Mouse (Mus musculus): ENCODE results near the gene Stk19. TPM values are rescaled to one million over a fixed set of nuclear protein-coding genes. Genes with fewer than 3 reads are reported as not detected.

Gene Stk19
- polyA plus RNA-seq, 1 experiment from 2014 or later, result 25.7 TPM

- Histone ChIP-seq H3K27me3 (replicated peaks) (no peaks in the 10 kb centered on the region), H3K4me3 (replicated peaks) (no peak overlapping the region), H3K9ac (no peak overlapping the region), H3K4me1 (no peaks in the 10 kb centered on the region), H3K9me3 (no peaks in the 10 kb centered on the region; the same call in 1 of the 2 replicates), H3K4me2 (no peak overlapping the region), H3K36me3 (no peaks in the 10 kb centered on the region), H3K27ac (no peak overlapping the region)
- ATAC-seq (ENCODE audit: insufficient read depth, low FRiP score, low read depth), result no peak
- WGBS, result 66% methylated on average over 9 of the region's 9 CpGs
Observed at GRCm38 (mm10) chr17:34777680-34778325, 58.9 kb downstream of the Stk19 start.

Small RNA genes lying within 50 kb of the gene (microRNA-seq; reads per million reads assigned to microRNA genes)
- not detected for gene Mir6970
- 1.2 reads per million for gene Mir6971
- not detected for gene Mir6972

Other genes starting within 250 kb of the Stk19 start
- 10.2 and 11.9 TPM in 2 replicates for gene Gpsm3, start 247.1 kb downstream of the Stk19 start, polyA plus RNA-seq (2015; fragmentation: Nextera tagmentation; extraction: Ambion mirVana)
- gene Pbx2, start 245.7 kb downstream of the Stk19 start, polyA plus RNA-seq (2015; fragmentation: Nextera tagmentation; extraction: Ambion mirVana), result 8.5 and 9.2 TPM in 2 replicates
- gene Ager, start 239.1 kb downstream of the Stk19 start, polyA plus RNA-seq (2015; fragmentation: Nextera tagmentation; extraction: Ambion mirVana), result 3.1 and 3.5 TPM in 2 replicates
- 130 and 142 TPM in 2 replicates for gene Rnf5, start 233.3 kb downstream of the Stk19 start, polyA plus RNA-seq (2015; fragmentation: Nextera tagmentation; extraction: Ambion mirVana)
- gene Agpat1, start 232.7 kb downstream of the Stk19 start, polyA plus RNA-seq (2015; fragmentation: Nextera tagmentation; extraction: Ambion mirVana), result 49.3 and 50.8 TPM in 2 replicates
- gene Egfl8, start 221.0 kb downstream of the Stk19 start, polyA plus RNA-seq (2015; fragmentation: Nextera tagmentation; extraction: Ambion mirVana), result 3.7 and 3.8 TPM in 2 replicates
- gene Ppt2, start 208.4 kb downstream of the Stk19 start, polyA plus RNA-seq (2015; fragmentation: Nextera tagmentation; extraction: Ambion mirVana), result 23.7 and 26.2 TPM in 2 replicates
- 0.35 and 0.63 TPM in 2 replicates for gene Prrt1, start 207.4 kb downstream of the Stk19 start, polyA plus RNA-seq (2015; fragmentation: Nextera tagmentation; extraction: Ambion mirVana)
- 14.0 and 14.5 TPM in 2 replicates for gene Fkbpl, start 192.2 kb downstream of the Stk19 start, polyA plus RNA-seq (2015; fragmentation: Nextera tagmentation; extraction: Ambion mirVana)
- gene Atf6b, start 189.8 kb downstream of the Stk19 start, polyA plus RNA-seq (2015; fragmentation: Nextera tagmentation; extraction: Ambion mirVana), result 72.0 and 76.7 TPM in 2 replicates
- 0.97 and 1.4 TPM in 2 replicates for gene Tnxb, start 166.4 kb downstream of the Stk19 start, polyA plus RNA-seq (2015; fragmentation: Nextera tagmentation; extraction: Ambion mirVana)
- 0.44 and 0.65 TPM in 2 replicates for gene C4b, start 93.1 kb downstream of the Stk19 start, polyA plus RNA-seq (2015; fragmentation: Nextera tagmentation; extraction: Ambion mirVana)
- 1.1 and 1.7 TPM in 2 replicates for gene Cyp21a1, start 32.4 kb downstream of the Stk19 start, polyA plus RNA-seq (2015; fragmentation: Nextera tagmentation; extraction: Ambion mirVana)
- 52.9 and 53.1 TPM in 2 replicates for gene Dxo, start 74 bp upstream of the Stk19 start, polyA plus RNA-seq (2015; fragmentation: Nextera tagmentation; extraction: Ambion mirVana)
- gene Skiv2l, start 13.3 kb upstream of the Stk19 start, polyA plus RNA-seq (2015; fragmentation: Nextera tagmentation; extraction: Ambion mirVana), result 39.5 and 48.8 TPM in 2 replicates
- 87.8 and 103 TPM in 2 replicates for gene Nelfe, start 13.4 kb upstream of the Stk19 start, polyA plus RNA-seq (2015; fragmentation: Nextera tagmentation; extraction: Ambion mirVana)
- gene Cfb, start 25.6 kb upstream of the Stk19 start, polyA plus RNA-seq (2015; fragmentation: Nextera tagmentation; extraction: Ambion mirVana), result 20.8 and 30.4 TPM in 2 replicates
- gene Zbtb12, start 42.5 kb upstream of the Stk19 start, polyA plus RNA-seq (2015; fragmentation: Nextera tagmentation; extraction: Ambion mirVana), result 2.7 and 3.0 TPM in 2 replicates
- gene Gm20547, start 45.1 kb upstream of the Stk19 start, polyA plus RNA-seq (2015; fragmentation: Nextera tagmentation; extraction: Ambion mirVana), result not detected in 2 replicates
- 4.4 and 6.2 TPM in 2 replicates for gene C2, start 61.3 kb upstream of the Stk19 start, polyA plus RNA-seq (2015; fragmentation: Nextera tagmentation; extraction: Ambion mirVana)
- 70.0 and 74.5 TPM in 2 replicates for gene Ehmt2, start 61.5 kb upstream of the Stk19 start, polyA plus RNA-seq (2015; fragmentation: Nextera tagmentation; extraction: Ambion mirVana)
- gene Slc44a4, start 77.5 kb upstream of the Stk19 start, polyA plus RNA-seq (2015; fragmentation: Nextera tagmentation; extraction: Ambion mirVana), result 15.2 and 17.9 TPM in 2 replicates
- gene Neu1, start 94.3 kb upstream of the Stk19 start, polyA plus RNA-seq (2015; fragmentation: Nextera tagmentation; extraction: Ambion mirVana), result 36.9 and 44.5 TPM in 2 replicates
- 0.34 and 0.90 TPM in 2 replicates for gene Hspa1b, start 122.3 kb upstream of the Stk19 start, polyA plus RNA-seq (2015; fragmentation: Nextera tagmentation; extraction: Ambion mirVana)
- not detected in 2 replicates for gene Gm20481, start 133.0 kb upstream of the Stk19 start, polyA plus RNA-seq (2015; fragmentation: Nextera tagmentation; extraction: Ambion mirVana)
- 9.9 and 12.1 TPM in 2 replicates for gene Hspa1a, start 135.2 kb upstream of the Stk19 start, polyA plus RNA-seq (2015; fragmentation: Nextera tagmentation; extraction: Ambion mirVana)
- gene Hspa1l, start 135.8 kb upstream of the Stk19 start, polyA plus RNA-seq (2015; fragmentation: Nextera tagmentation; extraction: Ambion mirVana), result 0.49 and 0.89 TPM in 2 replicates
- 175 and 182 TPM in 2 replicates for gene Lsm2, start 144.9 kb upstream of the Stk19 start, polyA plus RNA-seq (2015; fragmentation: Nextera tagmentation; extraction: Ambion mirVana)
- 119 and 124 TPM in 2 replicates for gene Vars, start 164.0 kb upstream of the Stk19 start, polyA plus RNA-seq (2015; fragmentation: Nextera tagmentation; extraction: Ambion mirVana)
- 0.31 TPM in 2 replicates for gene Vwa7, start 179.6 kb upstream of the Stk19 start, polyA plus RNA-seq (2015; fragmentation: Nextera tagmentation; extraction: Ambion mirVana)
- 13.2 and 14.8 TPM in 2 replicates for gene Sapcd1, start 191.1 kb upstream of the Stk19 start, polyA plus RNA-seq (2015; fragmentation: Nextera tagmentation; extraction: Ambion mirVana)
- gene Msh5, start 209.8 kb upstream of the Stk19 start, polyA plus RNA-seq (2015; fragmentation: Nextera tagmentation; extraction: Ambion mirVana), result 3.8 and 4.8 TPM in 2 replicates
- gene Clic1, start 213.0 kb upstream of the Stk19 start, polyA plus RNA-seq (2015; fragmentation: Nextera tagmentation; extraction: Ambion mirVana), result 361 and 363 TPM in 2 replicates
- 210 and 216 TPM in 2 replicates for gene Ddah2, start 222.1 kb upstream of the Stk19 start, polyA plus RNA-seq (2015; fragmentation: Nextera tagmentation; extraction: Ambion mirVana)
- 6.2 and 17.2 TPM in 2 replicates for gene Ly6g6c, start 228.4 kb upstream of the Stk19 start, polyA plus RNA-seq (2015; fragmentation: Nextera tagmentation; extraction: Ambion mirVana)
- 0.44 and 0.73 TPM in 2 replicates for gene Mpig6b, start 229.2 kb upstream of the Stk19 start, polyA plus RNA-seq (2015; fragmentation: Nextera tagmentation; extraction: Ambion mirVana)
- 9.4 and 16.8 TPM in 2 replicates for gene Ly6g6e, start 240.0 kb upstream of the Stk19 start, polyA plus RNA-seq (2015; fragmentation: Nextera tagmentation; extraction: Ambion mirVana)
- 3.6 and 4.4 TPM in 2 replicates for gene Ly6g6d, start 241.1 kb upstream of the Stk19 start, polyA plus RNA-seq (2015; fragmentation: Nextera tagmentation; extraction: Ambion mirVana)
- 0.15 and 0.41 TPM in 2 replicates for gene Ly6g6f, start 248.7 kb upstream of the Stk19 start, polyA plus RNA-seq (2015; fragmentation: Nextera tagmentation; extraction: Ambion mirVana)

Data from stomach, embryonic 15.5 days (tissue).